Mouse (Mus musculus) NIH3T3 (cell line): Measurements from ENCODE around the gene Fam110c.

ENCODE experiments used
- DNase-seq: peaks from one replicate; pipeline ENCODE4 v3.0.0-alpha.2; 2012; ENCODE audit warnings: low read depth

Fam110c gene

GRCm38 (mm10) chr12:31101821-31102220, 28.2 kb downstream of the Fam110c start:
- peak; percentile 62 for DNase-seq

GRCm38 (mm10) chr12:31116005-31116466, 42.4 kb downstream of the Fam110c start:
- DNase-seq = peak; percentile 83

- DNase-seq = no peak
These were observed 46.9 kb downstream of the Fam110c start for GRCm38 (mm10) chr12:31120535-31120934.

- DNase-seq = no peak
These were observed 49.4 kb downstream of the Fam110c start for GRCm38 (mm10) chr12:31122892-31123622.

- peak; percentile 17 for DNase-seq
These were observed 52.4 kb downstream of the Fam110c start for GRCm38 (mm10) chr12:31126071-31126470.

- DNase-seq = no peak
These were observed 55.9 kb downstream of the Fam110c start for GRCm38 (mm10) chr12:31129548-31129947.
